Mouse (Mus musculus): Measurements from ENCODE around the gene Chsy1. TPM values are rescaled to one million over a fixed set of nuclear protein-coding genes. Genes with fewer than 3 reads are reported as not detected.
"Not testable (repeated sequence)": the region's sequence is repeated elsewhere in the genome, so short reads cannot be mapped to it uniquely, and the experiment has no call there.

Gene Chsy1
- polyA plus RNA-seq, 1 experiment from 2014 or later = 23.1 TPM

GRCm38 (mm10) chr7:66185370-66185769 lies 76.1 kb downstream of the Chsy1 start:
- 87% methylated on average over 5 of the region's 5 CpGs for WGBS
- H3K27me3 ChIP-seq (replicated peaks; ENCODE audit: control insufficient read depth, insufficient read depth, low read length) = no peaks in the 10 kb centered on the region
- no peaks in the 10 kb centered on the region for H3K36me3 ChIP-seq (ENCODE audit: control insufficient read depth, insufficient read depth, low read length)
- H3K27ac ChIP-seq (ENCODE audit: low read depth, low read length) = no peak overlapping the region
- peaks cover 16% of the 10 kb centered on the region for H3K4me1 ChIP-seq (replicated peaks; ENCODE audit: control insufficient read depth, insufficient read depth, low read length)
- H3K9me3 ChIP-seq (ENCODE audit: control insufficient read depth, low read length) = no peaks in the 10 kb centered on the region; the same call in 1 of the 2 replicates
- H3K4me3 ChIP-seq (ENCODE audit: low read depth, low read length) = no peak overlapping the region
- DNase-seq (ENCODE audit: low spot score) (no peak), ATAC-seq (replicated peaks; ENCODE audit: low FRiP score) (no peak)
- no peak overlapping the region for H3K4me2 ChIP-seq
- no peak overlapping the region for H3K9ac ChIP-seq (ENCODE audit: low read depth, low read length)

- WGBS = 43% methylated on average over 4 of the region's 4 CpGs
These were observed 78.4 kb downstream of the Chsy1 start for GRCm38 (mm10) chr7:66187581-66188231.

DNA sequence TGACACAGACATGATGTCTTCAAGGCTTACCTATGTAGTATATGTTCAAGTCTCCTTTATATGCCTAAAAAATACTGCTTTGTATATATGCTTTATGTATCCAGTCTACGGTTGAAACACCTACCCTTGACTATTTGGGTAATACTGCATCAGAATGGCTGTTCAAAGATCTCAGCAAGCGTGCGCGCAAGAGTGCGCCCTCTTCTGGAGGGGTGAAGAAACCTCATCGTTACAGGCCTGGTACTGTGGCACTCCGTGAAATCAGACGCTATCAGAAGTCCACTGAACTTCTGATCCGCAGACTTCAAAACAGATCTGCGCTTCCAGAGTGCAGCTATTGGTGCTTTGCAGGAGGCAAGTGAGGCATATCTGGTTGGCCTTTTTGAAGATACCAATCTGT lies 81.1 kb downstream of the Chsy1 start:
- H3K9ac ChIP-seq (ENCODE audit: low read depth, low read length); DNase-seq (ENCODE audit: low spot score); H3K4me3 ChIP-seq (ENCODE audit: low read depth, low read length); H3K27me3 ChIP-seq (replicated peaks; ENCODE audit: control insufficient read depth, insufficient read depth, low read length); H3K36me3 ChIP-seq (ENCODE audit: control insufficient read depth, insufficient read depth, low read length); H3K9me3 ChIP-seq (ENCODE audit: control insufficient read depth, low read length); H3K4me2 ChIP-seq; ATAC-seq (replicated peaks; ENCODE audit: low FRiP score); H3K27ac ChIP-seq (ENCODE audit: low read depth, low read length): not testable (repeated sequence)
- WGBS = 80% methylated on average over 10 of the region's 10 CpGs
- H3K4me1 ChIP-seq (replicated peaks; ENCODE audit: control insufficient read depth, insufficient read depth, low read length) = peaks cover 35% of the 10 kb centered on the region

More at GRCm38 (mm10) chr7:66187581-66188231, 78.4 kb downstream of the Chsy1 start:
- peaks cover 16% of the 10 kb centered on the region for H3K4me1 ChIP-seq (replicated peaks; ENCODE audit: control insufficient read depth, insufficient read depth, low read length)
- peak overlapping the region; percentile 32 for H3K4me2 ChIP-seq
- DNase-seq (ENCODE audit: low spot score) (no peak), ATAC-seq (replicated peaks; ENCODE audit: low FRiP score) (peak; percentile 92)
- H3K4me3 ChIP-seq (ENCODE audit: low read depth, low read length) = no peak overlapping the region
- peak overlapping the region; percentile 77 for H3K27ac ChIP-seq (ENCODE audit: low read depth, low read length)
- no peaks in the 10 kb centered on the region for H3K27me3 ChIP-seq (replicated peaks; ENCODE audit: control insufficient read depth, insufficient read depth, low read length)
- H3K9ac ChIP-seq (ENCODE audit: low read depth, low read length) = peak overlapping the region; percentile 46
- H3K9me3 ChIP-seq (ENCODE audit: control insufficient read depth, low read length) = no peaks in the 10 kb centered on the region
- no peaks in the 10 kb centered on the region for H3K36me3 ChIP-seq (ENCODE audit: control insufficient read depth, insufficient read depth, low read length)

DNA sequence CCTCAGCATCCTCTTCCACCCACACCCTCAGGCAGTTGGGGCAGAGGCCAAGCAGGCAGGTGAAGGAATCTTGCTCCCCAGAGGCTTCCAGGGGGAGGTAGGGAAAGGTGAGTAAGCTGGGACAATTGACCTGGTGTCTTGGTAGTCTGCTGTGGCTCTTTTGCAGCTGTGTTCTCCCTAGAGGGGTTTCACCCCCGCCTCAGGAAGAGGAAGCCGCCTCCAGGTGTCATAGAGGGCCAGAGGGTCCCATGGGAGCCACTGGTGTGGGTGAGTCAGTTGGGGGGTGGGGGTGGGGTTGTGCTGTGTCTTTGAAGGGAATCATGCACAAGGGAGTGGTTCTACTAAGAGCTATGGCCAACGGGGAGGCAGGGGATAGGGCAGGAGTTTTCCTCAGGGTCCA lies 85.2 kb downstream of the Chsy1 start:
- Histone ChIP-seq H3K4me3 (ENCODE audit: low read depth, low read length) (no peak overlapping the region), H3K27me3 (replicated peaks; ENCODE audit: control insufficient read depth, insufficient read depth, low read length) (no peaks in the 10 kb centered on the region), H3K4me1 (replicated peaks; ENCODE audit: control insufficient read depth, insufficient read depth, low read length) (peaks cover 56% of the 10 kb centered on the region), H3K9ac (ENCODE audit: low read depth, low read length) (peak overlapping the region; percentile 28; the same call in 1 of the 2 replicates), H3K27ac (ENCODE audit: low read depth, low read length) (peak overlapping the region; percentile 19; the same call in 1 of the 2 replicates), H3K9me3 (ENCODE audit: control insufficient read depth, low read length) (no peaks in the 10 kb centered on the region), H3K36me3 (ENCODE audit: control insufficient read depth, insufficient read depth, low read length) (no peaks in the 10 kb centered on the region), H3K4me2 (no peak overlapping the region)
- DNase-seq (ENCODE audit: low spot score) = no peak
- WGBS = 71% methylated on average over 3 of the region's 3 CpGs
- ATAC-seq (replicated peaks; ENCODE audit: low FRiP score) = no peak

- H3K4me1 ChIP-seq (replicated peaks; ENCODE audit: control insufficient read depth, insufficient read depth, low read length) = peaks cover 68% of the 10 kb centered on the region
- 29% methylated on average over 1 of the region's 1 CpGs for WGBS
- peak overlapping the region; percentile 35 for H3K4me2 ChIP-seq
- peak overlapping the region; percentile 35 for H3K9ac ChIP-seq (ENCODE audit: low read depth, low read length)
- no peaks in the 10 kb centered on the region for H3K9me3 ChIP-seq (ENCODE audit: control insufficient read depth, low read length)
- H3K27me3 ChIP-seq (replicated peaks; ENCODE audit: control insufficient read depth, insufficient read depth, low read length) = no peaks in the 10 kb centered on the region
- no peak for ATAC-seq (replicated peaks; ENCODE audit: low FRiP score)
- H3K27ac ChIP-seq (ENCODE audit: low read depth, low read length) = peak overlapping the region; percentile 96
- no peak overlapping the region for H3K4me3 ChIP-seq (ENCODE audit: low read depth, low read length)
- no peaks in the 10 kb centered on the region for H3K36me3 ChIP-seq (ENCODE audit: control insufficient read depth, insufficient read depth, low read length)
- no peak for DNase-seq (ENCODE audit: low spot score)
These were observed 86.6 kb downstream of the Chsy1 start for GRCm38 (mm10) chr7:66195881-66196280.

GRCm38 (mm10) chr7:66196609-66197445 lies 87.5 kb downstream of the Chsy1 start:
- DNase-seq (ENCODE audit: low spot score) (peak; percentile 75), ATAC-seq (replicated peaks; ENCODE audit: low FRiP score) (peak; percentile 91)
- H3K9ac ChIP-seq (ENCODE audit: low read depth, low read length) = peak overlapping the region; percentile 62
- H3K27ac ChIP-seq (ENCODE audit: low read depth, low read length) = peak overlapping the region; percentile 100
- no peak overlapping the region for H3K4me3 ChIP-seq (ENCODE audit: low read depth, low read length)
- H3K27me3 ChIP-seq (replicated peaks; ENCODE audit: control insufficient read depth, insufficient read depth, low read length) = no peaks in the 10 kb centered on the region
- peaks cover 73% of the 10 kb centered on the region for H3K4me1 ChIP-seq (replicated peaks; ENCODE audit: control insufficient read depth, insufficient read depth, low read length)
- H3K4me2 ChIP-seq = peak overlapping the region; percentile 53
- WGBS = 18% methylated on average over 11 of the region's 11 CpGs
- H3K9me3 ChIP-seq (ENCODE audit: control insufficient read depth, low read length) = no peaks in the 10 kb centered on the region
- no peaks in the 10 kb centered on the region for H3K36me3 ChIP-seq (ENCODE audit: control insufficient read depth, insufficient read depth, low read length)

GRCm38 (mm10) chr7:66198416-66198815 lies 89.1 kb downstream of the Chsy1 start:
- H3K4me2 ChIP-seq = no peak overlapping the region
- no peaks in the 10 kb centered on the region for H3K27me3 ChIP-seq (replicated peaks; ENCODE audit: control insufficient read depth, insufficient read depth, low read length)
- H3K27ac ChIP-seq (ENCODE audit: low read depth, low read length) = no peak overlapping the region; the same call in 1 of the 2 replicates
- H3K4me3 ChIP-seq (ENCODE audit: low read depth, low read length) = no peak overlapping the region
- 83% methylated on average over 10 of the region's 10 CpGs for WGBS
- ATAC-seq (replicated peaks; ENCODE audit: low FRiP score) (no peak), DNase-seq (ENCODE audit: low spot score) (no peak)
- H3K36me3 ChIP-seq (ENCODE audit: control insufficient read depth, insufficient read depth, low read length) = no peaks in the 10 kb centered on the region
- no peak overlapping the region for H3K9ac ChIP-seq (ENCODE audit: low read depth, low read length)
- no peaks in the 10 kb centered on the region for H3K9me3 ChIP-seq (ENCODE audit: control insufficient read depth, low read length)
- H3K4me1 ChIP-seq (replicated peaks; ENCODE audit: control insufficient read depth, insufficient read depth, low read length) = peaks cover 71% of the 10 kb centered on the region

GRCm38 (mm10) chr7:66199391-66199831 lies 90.1 kb downstream of the Chsy1 start:
- Histone ChIP-seq H3K36me3 (ENCODE audit: control insufficient read depth, insufficient read depth, low read length) (no peaks in the 10 kb centered on the region), H3K27ac (ENCODE audit: low read depth, low read length) (peak overlapping the region; percentile 52), H3K9ac (ENCODE audit: low read depth, low read length) (peak overlapping the region; percentile 31), H3K4me1 (replicated peaks; ENCODE audit: control insufficient read depth, insufficient read depth, low read length) (peaks cover 63% of the 10 kb centered on the region), H3K27me3 (replicated peaks; ENCODE audit: control insufficient read depth, insufficient read depth, low read length) (no peaks in the 10 kb centered on the region), H3K9me3 (ENCODE audit: control insufficient read depth, low read length) (no peaks in the 10 kb centered on the region), H3K4me2 (no peak overlapping the region), H3K4me3 (ENCODE audit: low read depth, low read length) (no peak overlapping the region)
- DNase-seq (ENCODE audit: low spot score) (no peak), ATAC-seq (replicated peaks; ENCODE audit: low FRiP score) (peak; percentile 27)
- 56% methylated on average over 5 of the region's 5 CpGs for WGBS
